Mouse (Mus musculus) thymus, postnatal 0 days (tissue): ENCODE data around the gene Olfr316. TPM values are rescaled to one million over a fixed set of nuclear protein-coding genes. Genes with fewer than 3 reads are reported as not detected.
"Not testable (repeated sequence)": the region's sequence is repeated elsewhere in the genome, so short reads cannot be mapped to it uniquely, and the experiment has no call there.

ENCODE experiments used
- DNase-seq: peaks from one replicate; pipeline ENCODE4 v3.0.0-alpha.2; 2015; ENCODE audit warnings: low spot score
- polyA plus RNA-seq: library from polyadenylated mRNA; unstranded; fragments of >200 nt; fragmentation: Nextera tagmentation; extraction: Ambion mirVana; gene quantifications from 2 replicates; pipeline ENCODE4 v1.2.1, GENCODE M21; 2015

The Olfr316 gene
- polyA plus RNA-seq = not detected in 2 replicates

DNA sequence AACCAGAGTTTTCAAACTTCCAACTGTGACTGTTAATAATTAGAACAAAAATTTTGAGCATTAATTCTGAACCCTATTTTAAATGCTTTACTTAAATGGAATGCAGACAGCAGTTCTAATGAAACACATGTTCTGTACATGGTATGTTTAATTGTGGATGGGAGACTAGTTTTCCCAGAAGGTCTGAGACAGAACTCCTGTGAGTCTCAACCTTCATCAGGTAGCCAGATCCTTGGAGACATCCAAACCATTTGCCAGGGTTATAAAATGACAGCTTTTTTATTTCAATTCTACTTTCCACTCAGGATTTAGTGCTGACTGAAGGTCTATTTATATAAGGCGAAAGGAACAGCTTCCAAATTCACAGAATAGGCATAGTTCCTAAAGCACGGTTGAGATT, at the start of gene Olfr316:
Gene Olfr316, plus strand, starts transcription at position 301 of the 400 bp plus-strand sequence.
- no peak for DNase-seq

DNA sequence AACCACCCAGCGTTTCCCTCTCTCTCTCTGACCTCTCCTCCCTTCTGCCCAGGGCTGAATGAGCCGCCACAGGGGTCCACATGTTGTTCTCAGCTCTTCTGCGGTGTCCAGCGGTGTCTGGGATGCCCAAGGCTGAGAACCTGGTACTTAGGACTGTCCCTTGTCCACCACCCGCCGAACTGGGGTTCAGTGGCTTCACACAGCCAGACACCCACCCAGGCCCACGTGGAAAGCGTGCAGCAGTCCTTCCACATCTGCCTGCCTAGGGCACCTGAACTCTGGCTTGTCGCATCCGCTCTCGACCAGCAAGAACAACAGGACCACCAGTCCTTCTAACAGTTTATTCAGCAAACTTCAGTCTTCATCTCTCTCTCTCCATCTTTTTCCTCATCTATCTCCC, 43.4 kb upstream of the Olfr316 start:
- no peak for DNase-seq

DNA sequence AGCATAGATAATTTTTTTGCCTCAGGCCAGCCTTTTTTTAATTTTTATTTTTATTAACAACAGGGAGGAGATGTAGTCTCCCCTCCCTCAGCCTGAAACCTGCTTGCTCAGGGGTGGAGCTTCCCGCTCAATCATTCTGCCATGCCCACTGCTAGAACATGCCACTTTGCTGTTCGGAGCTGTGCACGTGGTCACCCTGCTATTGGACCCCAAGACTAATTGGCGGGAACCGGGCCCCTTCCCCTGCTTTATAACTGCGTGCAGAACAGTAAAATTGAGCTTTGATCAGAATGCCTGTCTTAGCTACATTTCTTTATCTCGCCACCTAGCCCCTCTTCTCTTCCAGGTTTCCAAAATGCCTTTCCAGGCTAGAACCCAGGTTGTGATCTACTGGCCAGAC, 34.8 kb upstream of the Olfr316 start:
- not testable (repeated sequence) for DNase-seq

DNA sequence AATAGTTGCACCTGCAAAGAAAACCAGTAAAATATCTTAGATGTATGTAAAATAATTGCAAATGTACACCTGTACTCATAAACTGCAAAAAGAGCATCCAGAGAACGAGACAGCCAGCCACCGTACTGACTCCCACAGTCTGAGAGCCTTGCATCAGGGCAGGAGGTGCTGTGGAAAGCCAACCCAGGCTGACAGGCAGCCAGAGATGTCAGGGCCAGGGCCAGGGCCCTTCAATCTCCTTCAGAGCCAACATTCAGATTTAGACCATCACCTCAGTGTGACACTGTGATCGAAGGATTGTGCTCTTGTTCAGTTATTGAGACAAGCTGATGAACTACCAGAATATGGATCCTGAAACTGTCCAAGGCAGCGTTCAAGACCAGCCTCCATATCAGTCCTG, 32.8 kb upstream of the Olfr316 start:
- DNase-seq = no peak

DNA sequence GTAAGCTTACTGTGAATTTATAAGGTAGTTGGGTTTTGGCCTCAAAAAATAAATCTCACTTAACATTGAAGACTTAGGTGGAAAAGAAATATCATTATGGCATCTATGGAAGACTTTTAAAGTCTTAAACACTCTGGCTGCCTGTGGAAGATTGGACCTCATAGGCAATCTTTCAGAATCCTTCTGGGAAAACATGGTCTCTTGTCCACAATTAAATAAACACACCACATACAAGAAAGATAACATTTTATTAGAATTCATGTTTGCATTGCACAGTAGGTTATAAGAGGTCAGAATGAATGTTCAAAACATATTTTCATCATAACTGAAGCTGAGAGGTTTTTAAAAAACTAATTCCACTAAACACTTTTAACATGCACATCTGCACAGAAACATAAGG, 28.6 kb upstream of the Olfr316 start, which contains the start of gene Olfr318:
Gene Olfr318, minus strand, starts transcription at position 101 of the 400 bp plus-strand sequence.
- DNase-seq = no peak

DNA sequence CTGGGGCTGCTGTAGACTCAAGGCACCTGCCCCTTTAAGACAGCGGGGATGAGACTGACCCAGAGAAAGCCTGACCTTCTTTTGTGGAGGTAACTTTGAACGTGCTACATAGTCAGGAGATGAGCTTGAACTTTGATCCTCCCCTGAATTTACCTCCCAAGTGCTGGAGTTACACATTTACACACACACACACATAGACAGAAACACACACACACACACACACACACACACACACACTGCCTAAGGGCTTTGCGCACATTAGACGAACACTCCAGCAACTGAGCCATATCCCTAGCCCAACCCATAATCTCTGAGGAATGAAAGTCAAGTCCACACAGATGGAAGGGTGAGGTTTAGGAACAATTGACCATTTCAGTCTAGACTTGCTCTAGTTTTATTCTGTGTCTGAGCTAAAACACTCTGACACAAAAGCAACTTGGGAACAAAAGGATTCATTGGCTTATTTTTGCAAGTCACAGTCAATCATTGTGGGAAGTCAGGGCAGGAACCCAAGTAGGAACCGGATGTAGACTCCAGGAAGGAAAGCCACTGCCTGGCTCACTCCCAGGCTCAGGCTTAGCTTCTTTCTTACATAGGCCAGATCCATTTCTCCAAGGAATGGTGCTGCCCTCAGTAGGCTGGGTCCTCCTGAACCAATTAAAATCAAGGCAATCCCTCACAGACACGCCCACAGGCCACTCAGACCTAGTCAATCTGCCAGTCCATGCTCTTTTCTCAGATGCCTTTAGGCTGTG, 24.5 kb upstream of the Olfr316 start:
- DNase-seq = not testable (repeated sequence)

DNA sequence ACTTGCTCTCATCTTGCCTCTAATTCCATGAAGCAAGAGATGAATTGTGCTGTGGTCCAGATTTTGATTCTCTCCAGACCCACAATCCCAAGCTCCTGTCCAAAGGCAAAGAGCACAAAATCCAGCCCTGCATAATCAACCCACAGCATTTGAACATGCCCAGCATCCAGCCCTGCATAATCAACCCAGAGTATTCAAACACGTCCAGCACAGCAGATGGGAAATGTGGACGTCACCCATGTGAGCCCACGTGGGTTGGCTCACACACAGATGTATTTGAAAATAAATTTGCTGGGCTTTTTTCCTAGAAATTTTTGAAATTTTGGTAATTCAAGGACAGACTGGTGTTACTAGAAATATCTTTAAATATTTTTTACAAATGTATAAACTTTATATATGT, 19.2 kb upstream of the Olfr316 start:
- no peak for DNase-seq

DNA sequence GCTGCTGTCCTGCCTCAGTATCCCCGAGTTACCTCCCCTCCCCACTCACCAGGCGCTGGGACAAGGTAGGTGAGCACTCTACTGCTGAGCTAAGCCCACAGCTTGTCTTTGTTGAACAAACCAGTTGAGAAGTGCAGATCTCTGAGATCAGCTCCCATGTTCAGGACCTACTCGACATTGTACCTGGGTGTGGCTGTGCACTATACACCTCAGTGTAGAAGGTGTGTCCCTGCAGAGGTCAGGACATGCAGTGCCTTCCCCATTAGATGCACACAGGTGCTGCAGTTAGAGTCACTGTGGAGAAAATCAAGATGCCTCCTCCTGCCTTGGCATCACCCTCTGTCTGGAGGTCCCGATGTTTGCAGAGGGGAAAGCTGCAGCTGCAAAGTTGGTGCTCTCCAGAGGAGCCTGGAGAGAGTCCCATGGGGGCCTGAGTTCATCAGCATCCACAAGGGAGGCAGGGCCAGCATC, 13.7 kb upstream of the Olfr316 start, which contains the start of gene Olfr317:
Gene Olfr317, minus strand, starts transcription at position 421 of the 471 bp plus-strand sequence.
- DNase-seq = no peak

DNA sequence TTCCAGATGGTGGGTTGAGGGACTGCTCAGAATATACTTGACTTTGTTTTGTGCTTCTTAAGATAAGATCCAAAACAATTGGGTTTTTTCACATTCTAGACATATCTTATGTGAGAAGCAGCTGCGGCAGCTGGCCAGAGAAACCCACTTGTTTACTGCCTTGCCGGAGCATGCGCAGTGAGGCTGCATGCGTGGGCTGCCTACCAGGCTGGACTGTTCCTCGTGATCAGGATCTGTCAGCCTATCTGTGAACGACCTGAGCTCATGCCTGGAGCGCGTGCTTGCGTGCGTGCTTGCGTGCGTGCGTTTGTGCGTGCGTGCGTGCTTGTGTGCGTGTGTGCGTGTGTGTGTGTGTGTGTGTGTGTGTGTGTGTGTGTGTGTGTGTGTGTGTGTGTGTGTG, 1.4 kb upstream of the Olfr316 start:
- DNase-seq = not testable (repeated sequence)

DNA sequence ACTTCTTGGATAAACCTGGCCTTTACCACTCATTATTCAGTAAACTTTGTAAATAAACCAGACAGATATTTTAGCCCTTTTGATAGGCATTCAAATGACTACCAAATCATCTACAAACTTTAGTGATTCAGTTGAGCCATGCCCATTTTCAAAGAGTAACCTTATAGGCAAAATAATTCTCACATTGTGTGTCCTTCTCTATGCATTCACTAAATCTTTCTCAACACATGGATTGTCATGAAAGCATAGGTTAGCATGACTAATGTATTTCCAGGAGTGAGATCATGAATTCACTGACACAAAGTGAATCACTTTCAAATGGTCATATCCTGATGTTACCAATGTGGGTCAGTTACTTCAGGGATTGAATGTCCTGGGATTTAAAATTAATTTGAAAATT, 20.4 kb downstream of the Olfr316 start, which contains the start of gene Olfr315:
Gene Olfr315, plus strand, starts transcription at position 301 of the 400 bp plus-strand sequence.
- DNase-seq = no peak

DNA sequence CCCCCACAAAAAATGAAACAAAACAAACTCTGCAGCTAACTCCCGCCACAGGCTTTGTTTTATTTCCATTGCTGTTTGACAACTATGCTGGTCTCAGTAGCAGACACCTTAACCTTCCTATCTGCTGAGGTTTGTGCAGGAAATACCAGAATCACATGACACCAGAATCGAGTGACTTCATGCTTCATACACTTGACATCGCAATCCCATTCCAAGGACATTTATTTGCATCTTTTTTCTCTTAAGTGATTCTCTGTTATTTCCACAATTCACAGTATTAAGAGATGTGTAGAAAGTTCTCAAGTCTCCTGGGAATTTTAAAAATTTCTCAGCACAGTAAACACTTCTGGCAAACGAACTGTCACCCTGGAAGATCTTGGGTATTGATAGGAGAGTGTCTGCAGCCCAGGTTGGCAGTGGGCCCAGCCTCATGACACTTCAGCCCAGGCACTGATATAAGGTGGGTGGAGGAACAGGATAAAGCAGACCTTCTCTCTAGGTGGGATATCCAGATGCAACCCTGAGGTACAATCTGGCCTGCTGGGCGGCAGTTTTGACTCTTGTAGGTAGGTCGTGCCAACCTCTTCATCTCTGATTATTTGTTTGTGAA, 30.1 kb downstream of the Olfr316 start, which contains the start of gene Olfr314:
Gene Olfr314, plus strand, starts transcription at position 473 of the 610 bp plus-strand sequence.
- DNase-seq = peak; percentile 22

DNA sequence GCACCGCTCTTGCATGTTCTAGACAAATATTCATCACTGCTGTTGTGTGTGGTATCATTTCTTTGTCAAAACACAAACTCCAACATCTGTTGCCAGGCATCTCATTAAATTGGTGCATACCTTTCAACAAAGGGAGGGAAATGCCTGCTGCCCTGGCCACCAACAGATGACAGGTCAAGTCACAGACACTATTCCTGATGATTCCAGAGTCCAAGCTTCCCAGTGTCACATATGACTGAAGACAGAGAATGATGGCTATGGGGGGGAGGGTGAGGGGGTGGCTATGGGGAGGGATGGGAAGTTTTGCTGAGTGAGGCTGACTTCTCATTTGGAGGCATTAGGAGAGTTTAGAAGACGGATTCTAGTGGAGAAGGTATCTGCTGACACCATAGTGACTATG, 31.6 kb downstream of the Olfr316 start:
- no peak for DNase-seq

DNA sequence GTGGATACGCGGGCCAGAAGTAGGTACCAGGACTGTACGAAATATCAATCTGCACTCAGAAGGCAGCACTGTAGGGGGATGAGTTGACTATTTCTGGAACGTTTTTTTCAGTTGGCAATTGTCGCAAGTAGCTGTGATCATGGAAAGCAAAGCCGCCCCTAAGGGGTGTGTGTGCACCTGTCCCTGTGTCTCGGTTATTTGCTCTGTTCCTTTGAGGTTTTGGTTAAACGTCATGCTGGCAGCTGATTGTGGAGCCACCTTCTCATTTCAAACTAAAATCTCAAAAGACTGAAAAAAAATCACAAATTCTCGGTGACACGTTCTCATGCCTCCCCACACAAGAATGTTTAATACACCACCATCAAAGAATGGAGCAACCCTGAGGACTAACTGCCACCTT, 35.1 kb downstream of the Olfr316 start:
- DNase-seq = peak; percentile 87

DNA sequence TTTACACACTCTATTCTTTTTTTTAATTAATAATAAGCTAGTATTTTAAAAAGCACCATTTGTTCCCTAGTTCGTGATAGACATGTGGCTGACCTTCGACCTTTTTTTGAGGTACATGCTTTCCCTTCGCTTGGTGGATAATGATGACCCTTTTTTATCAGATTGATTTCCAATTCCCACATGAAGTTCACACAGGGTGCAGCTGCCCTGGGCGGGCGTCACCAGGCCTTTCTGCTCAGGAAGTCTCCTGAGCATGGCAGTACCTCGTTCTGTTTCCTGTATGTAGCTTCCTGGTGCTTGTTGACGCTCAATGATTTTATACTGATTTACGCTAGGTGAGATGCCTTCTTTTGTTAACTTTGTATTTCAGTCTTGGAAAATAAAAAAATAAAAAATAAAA, 35.8 kb downstream of the Olfr316 start:
- DNase-seq = peak; percentile 46

DNA sequence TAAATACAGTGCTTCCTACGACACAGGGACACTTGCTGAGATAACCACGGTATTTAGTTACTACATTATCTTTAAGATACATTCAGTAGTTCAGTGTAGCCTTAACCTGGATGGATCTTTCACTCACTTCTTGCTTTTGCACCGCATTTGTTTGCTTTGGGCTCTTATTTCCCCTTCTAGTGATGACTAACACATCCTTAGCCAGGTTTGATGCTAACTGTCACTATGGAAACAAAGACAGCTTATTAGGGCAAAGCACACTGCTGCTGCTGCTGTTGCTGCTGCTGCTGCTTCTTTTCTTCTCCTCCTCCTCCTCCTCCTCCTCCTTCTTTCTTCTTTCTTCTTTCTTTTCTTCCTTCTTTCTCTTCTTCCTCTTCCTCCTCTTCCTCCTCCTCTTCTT, 37.0 kb downstream of the Olfr316 start:
- peak; percentile 18 for DNase-seq

DNA sequence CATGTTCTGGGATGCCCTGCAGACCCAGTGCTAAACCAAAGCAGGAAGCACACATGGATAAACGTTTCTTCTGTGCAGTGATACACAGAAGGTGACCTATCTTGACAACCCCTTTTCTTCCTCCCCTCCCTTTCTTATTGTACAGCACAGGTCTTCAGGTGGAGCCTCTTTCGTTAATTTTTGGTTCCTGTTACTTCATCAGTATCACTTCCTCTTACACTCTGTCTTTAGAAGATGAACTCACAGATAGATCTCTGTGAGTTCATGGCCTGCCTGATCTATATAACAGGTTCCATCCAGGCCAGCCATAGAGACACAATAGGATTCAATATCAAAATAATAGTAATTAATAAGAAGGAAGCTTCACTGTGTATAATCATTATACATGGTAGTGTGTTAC, 37.5 kb downstream of the Olfr316 start:
- DNase-seq = no peak

DNA sequence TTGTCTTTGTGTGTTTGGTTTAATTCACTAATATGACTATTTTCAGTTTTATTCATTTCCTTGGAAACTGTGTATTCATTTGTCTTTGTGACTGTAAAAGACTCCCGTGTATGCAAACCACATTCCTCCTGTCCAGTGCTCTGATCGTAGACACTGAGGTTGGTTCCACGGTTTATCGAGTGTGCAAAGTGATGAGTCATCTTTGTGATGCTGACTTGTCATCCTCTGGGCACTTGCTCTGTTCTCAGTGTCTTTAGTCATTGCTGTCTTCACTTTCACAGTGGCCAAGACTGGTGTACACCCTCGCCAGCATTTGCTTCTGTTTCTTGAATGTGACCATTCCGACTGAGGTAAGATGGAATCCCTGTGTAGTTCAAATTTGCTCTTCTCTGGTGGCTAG, 38.1 kb downstream of the Olfr316 start:
- DNase-seq = no peak

DNA sequence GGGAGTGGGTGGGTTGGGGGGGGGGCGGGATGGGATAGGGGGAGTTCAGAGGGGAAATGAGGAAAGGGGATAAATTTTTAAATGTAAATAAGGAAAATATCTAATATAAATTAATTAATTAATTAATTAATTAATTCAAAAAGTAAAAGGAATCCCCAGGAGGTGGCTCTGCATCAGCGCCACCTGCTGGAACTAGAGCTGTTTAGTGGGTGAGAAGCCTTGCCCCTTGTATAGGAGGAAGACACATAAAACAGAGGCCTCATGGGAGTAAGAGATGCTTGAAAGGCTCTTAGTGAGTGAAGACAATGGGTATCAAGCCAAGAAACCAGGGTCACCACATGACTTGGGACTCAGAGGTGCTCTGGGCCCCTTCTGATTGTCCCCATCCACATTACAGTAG, 43.3 kb downstream of the Olfr316 start:
- DNase-seq = peak; percentile 55

DNA sequence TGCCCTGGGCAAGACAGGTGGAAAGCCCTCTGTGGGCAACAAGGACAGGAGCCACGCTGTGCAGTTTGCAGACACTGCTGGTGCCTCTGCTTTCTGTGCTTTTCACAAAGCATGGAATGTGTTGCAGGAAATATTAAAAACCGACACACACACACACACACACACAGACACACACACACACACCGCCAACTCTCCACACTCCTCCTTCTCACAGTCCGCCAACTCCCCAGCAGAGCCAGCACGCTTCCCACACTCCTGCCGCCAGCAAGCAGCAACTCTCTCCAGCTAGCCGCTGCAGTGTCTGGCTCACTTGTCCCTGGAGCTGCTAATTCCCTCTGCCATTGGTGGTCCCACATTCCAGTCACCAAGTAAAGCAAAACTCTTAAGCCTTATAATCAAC, 44.3 kb downstream of the Olfr316 start:
- DNase-seq = no peak

DNA sequence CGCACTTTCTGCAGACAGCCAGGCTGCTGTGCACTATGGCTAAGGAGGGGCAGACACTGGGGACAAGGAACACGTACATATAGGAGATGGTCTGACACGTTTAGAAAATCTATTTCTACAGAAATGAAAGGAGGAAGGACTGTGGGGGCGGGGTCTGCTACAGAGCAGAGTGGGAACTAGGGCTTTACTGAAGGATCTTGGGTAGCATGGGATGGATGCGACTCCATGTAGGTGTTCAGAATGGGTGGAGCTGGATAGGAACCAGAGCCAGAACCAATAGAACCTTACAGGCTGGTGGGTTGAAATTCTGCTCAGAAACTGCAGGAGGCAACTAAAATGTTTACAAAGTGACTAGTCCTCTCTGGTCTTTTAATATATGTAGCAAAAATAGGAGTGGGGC, 47.2 kb downstream of the Olfr316 start:
- DNase-seq = no peak

DNA sequence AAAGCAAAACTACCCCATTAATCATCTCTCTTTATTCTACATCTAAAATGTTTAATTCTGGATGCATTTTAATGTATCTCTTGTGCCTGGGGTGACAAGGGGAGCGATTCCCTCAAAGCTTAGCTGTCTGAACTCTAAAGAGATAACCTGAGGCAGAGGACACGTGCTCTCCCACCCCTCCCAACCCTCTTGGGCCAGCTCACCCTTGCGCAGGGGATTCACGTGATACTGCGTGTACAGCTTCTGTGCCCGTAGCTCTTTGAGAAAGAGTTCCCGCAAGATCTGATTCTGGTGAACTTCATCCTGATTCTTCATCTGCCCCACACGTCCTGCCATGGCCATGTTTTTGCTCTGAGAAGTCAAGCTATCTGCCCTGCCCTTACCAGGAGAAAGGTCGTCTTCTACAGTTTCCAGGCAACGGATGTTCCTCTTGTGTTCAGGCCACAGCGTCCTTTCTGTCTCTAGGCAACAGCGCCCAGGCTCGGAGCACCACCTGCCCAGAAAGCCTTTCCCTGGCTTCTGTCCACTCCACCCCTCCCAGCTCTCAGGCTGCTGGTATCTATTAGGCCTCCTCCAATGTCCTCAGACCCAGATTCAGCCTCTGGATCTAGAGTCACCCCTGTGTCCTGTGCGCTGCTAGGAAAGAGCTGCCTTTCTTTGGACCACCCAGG, 49.2 kb downstream of the Olfr316 start, which contains the start of gene Fam183b:
Gene Fam183b, minus strand, starts transcription at position 403 of the 671 bp plus-strand sequence.
- peak; percentile 15 for DNase-seq

DNA sequence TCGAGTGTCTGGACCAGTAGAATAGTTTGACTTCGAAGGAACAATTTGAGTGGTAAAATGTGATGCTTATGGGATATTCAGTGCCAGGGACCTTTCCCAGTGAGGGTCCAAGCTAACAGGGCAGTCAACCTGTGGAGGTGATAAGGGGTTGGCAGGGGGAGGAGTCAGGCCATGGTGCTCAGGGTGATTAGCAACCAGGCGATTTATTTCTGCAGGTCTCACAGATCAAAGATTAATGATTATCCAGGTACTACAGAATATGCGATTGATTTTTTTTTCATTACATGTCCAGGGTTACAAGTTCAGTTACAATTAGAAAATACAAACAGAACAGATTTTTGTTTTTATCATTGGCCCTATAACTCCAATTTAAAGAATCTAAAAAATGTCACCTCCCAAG, 51.3 kb downstream of the Olfr316 start:
- DNase-seq = no peak
